Mouse (Mus musculus) layer of hippocampus, adult 8-10 months (tissue): Measurements from ENCODE around the gene Rpl36. TPM values are rescaled to one million over a fixed set of nuclear protein-coding genes. Genes with fewer than 3 reads are reported as not detected.

Experiments
- DNase-seq, 2 experiments: peaks; one replicate each; pipeline ENCODE4 v3.0.0; 2022; ENCODE audit warnings: low spot score in 2 of 2
- total RNA-seq, 4 experiments: library from RNA; stranded (reverse); gene quantifications; 2 replicates each; pipeline ENCODE4 v1.2.4; 2022

Rpl36 gene
- total RNA-seq = 100 to 1,000 TPM; 286 to 457 (median 374) TPM

- DNase-seq = peak; percentile 93 to 98
These were observed at the start of gene Rpl36 for GRCm38 (mm10) chr17:56613236-56613844. Rpl36 (plus strand) TSS chr17:56613416.

GRCm38 (mm10) chr17:56566293-56566692 is 46.9 kb upstream of the Rpl36 start:
- DNase-seq = no peak

GRCm38 (mm10) chr17:56566918-56567317 is 46.3 kb upstream of the Rpl36 start:
- no peak for DNase-seq

GRCm38 (mm10) chr17:56567370-56567769 is 45.8 kb upstream of the Rpl36 start:
- DNase-seq = no peak

- DNase-seq = no peak
These were observed 42.9 kb upstream of the Rpl36 start for GRCm38 (mm10) chr17:56570287-56570686.

- DNase-seq = no peak
These were observed 41.1 kb upstream of the Rpl36 start for GRCm38 (mm10) chr17:56572154-56572553.

- DNase-seq = no peak
These were observed 40.3 kb upstream of the Rpl36 start for GRCm38 (mm10) chr17:56572939-56573338.

GRCm38 (mm10) chr17:56583071-56583470 is 30.1 kb upstream of the Rpl36 start:
- DNase-seq = no peak

- peak; percentile 42 to 45 for DNase-seq
These were observed 29.5 kb upstream of the Rpl36 start for GRCm38 (mm10) chr17:56583611-56584256.

- peak; percentile 99 for DNase-seq
These were observed 28.7 kb upstream of the Rpl36 start, which contains the start of the genes Safb2 and Safb for GRCm38 (mm10) chr17:56584257-56585130. Safb2 (minus strand) TSS chr17:56584585. Safb (plus strand) TSS chr17:56584825.

GRCm38 (mm10) chr17:56585171-56585821 is 27.9 kb upstream of the Rpl36 start:
- DNase-seq = no peak

- no peak for DNase-seq
These were observed 25.4 kb upstream of the Rpl36 start for GRCm38 (mm10) chr17:56587773-56588172.

GRCm38 (mm10) chr17:56588921-56589320 is 24.3 kb upstream of the Rpl36 start:
- no peak for DNase-seq

- DNase-seq = no peak
These were observed 20.7 kb upstream of the Rpl36 start for GRCm38 (mm10) chr17:56592553-56592952.

GRCm38 (mm10) chr17:56593527-56594271 is 19.5 kb upstream of the Rpl36 start:
- DNase-seq = no peak

- DNase-seq = no peak
These were observed 9.8 kb upstream of the Rpl36 start for GRCm38 (mm10) chr17:56603186-56604069.

- DNase-seq = no peak
These were observed 9.2 kb upstream of the Rpl36 start for GRCm38 (mm10) chr17:56604070-56604380.

GRCm38 (mm10) chr17:56604422-56604821 is 8.8 kb upstream of the Rpl36 start:
- no peak for DNase-seq

GRCm38 (mm10) chr17:56605431-56605830 is 7.8 kb upstream of the Rpl36 start:
- no peak for DNase-seq

GRCm38 (mm10) chr17:56607521-56608062 is 5.6 kb upstream of the Rpl36 start:
- DNase-seq = no peak
